Mouse (Mus musculus): Measurements from ENCODE around the gene Supt3. TPM values are rescaled to one million over a fixed set of nuclear protein-coding genes. Genes with fewer than 3 reads are reported as not detected.

The Supt3 gene
- polyA plus RNA-seq, 1 experiment from 2014 or later: 24.9 TPM

- Histone ChIP-seq H3K4me3 (no peak overlapping the region), H3K4me1 (peaks cover 40% of the 10 kb centered on the region), H3K27ac (no peak overlapping the region), H3K36me3 (no peaks in the 10 kb centered on the region), H3K27me3 (ENCODE audit: low read depth, poor library complexity, severe bottlenecking) (peaks cover 37% of the 10 kb centered on the region), H3K9me3 (replicated peaks) (no peaks in the 10 kb centered on the region)
- 92% methylated on average over 4 of the region's 4 CpGs for WGBS
- DNase-seq (ENCODE audit: low spot score): no peak
These were observed 300.0 kb downstream of the Supt3 start for GRCm38 (mm10) chr17:45076951-45077350.

GRCm38 (mm10) chr17:45077921-45078640, 301.1 kb downstream of the Supt3 start:
- Histone ChIP-seq H3K4me1 (peaks cover 37% of the 10 kb centered on the region), H3K27me3 (ENCODE audit: low read depth, poor library complexity, severe bottlenecking) (peaks cover 40% of the 10 kb centered on the region), H3K4me3 (no peak overlapping the region), H3K36me3 (no peaks in the 10 kb centered on the region), H3K9me3 (replicated peaks) (no peaks in the 10 kb centered on the region), H3K27ac (no peak overlapping the region)
- no peak for DNase-seq (ENCODE audit: low spot score)
- 78% methylated on average over 14 of the region's 14 CpGs for WGBS

DNA sequence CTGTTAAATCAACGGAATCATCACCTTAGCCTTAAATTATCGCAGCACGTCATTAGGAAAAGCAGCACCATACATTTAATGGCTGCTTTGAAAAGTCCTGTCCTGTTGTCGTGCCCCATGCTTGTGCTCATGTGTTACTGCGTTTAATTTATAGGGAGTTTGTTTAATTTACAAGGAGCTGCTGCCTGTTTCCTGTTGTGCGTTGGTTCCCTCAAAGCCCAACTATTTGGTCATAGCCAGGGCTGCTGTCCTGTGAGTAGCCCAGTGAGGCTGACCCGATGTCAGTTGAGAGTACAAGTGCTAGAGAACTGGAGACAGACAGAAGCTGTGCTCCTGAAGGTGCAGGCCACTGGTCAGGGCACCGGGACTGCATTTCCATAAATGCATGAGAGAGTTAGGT, 304.6 kb downstream of the Supt3 start:
- Histone ChIP-seq H3K27ac (no peak overlapping the region), H3K36me3 (no peaks in the 10 kb centered on the region)
- 45% methylated on average over 8 of the region's 8 CpGs for WGBS

GRCm38 (mm10) chr17:45081955-45082475, 305.1 kb downstream of the Supt3 start:
- 66% methylated on average over 8 of the region's 8 CpGs for WGBS

More for the DNA sequence above, 304.6 kb downstream of the Supt3 start:
- DNase-seq (ENCODE audit: low spot score): peak; percentile 47
- Histone ChIP-seq H3K4me3 (no peak overlapping the region), H3K9me3 (replicated peaks) (no peaks in the 10 kb centered on the region), H3K27me3 (ENCODE audit: low read depth, poor library complexity, severe bottlenecking) (peaks cover 47% of the 10 kb centered on the region), H3K4me1 (peaks cover 34% of the 10 kb centered on the region)

GRCm38 (mm10) chr17:45086361-45086760, 309.4 kb downstream of the Supt3 start:
- Histone ChIP-seq H3K4me1 (peaks cover 20% of the 10 kb centered on the region), H3K9me3 (replicated peaks) (no peaks in the 10 kb centered on the region), H3K27ac (no peak overlapping the region), H3K36me3 (no peaks in the 10 kb centered on the region), H3K4me3 (no peak overlapping the region), H3K27me3 (ENCODE audit: low read depth, poor library complexity, severe bottlenecking) (peaks cover 20% of the 10 kb centered on the region)
- WGBS: 93% methylated on average over 5 of the region's 5 CpGs
- no peak for DNase-seq (ENCODE audit: low spot score)

More at GRCm38 (mm10) chr17:45081955-45082475, 305.1 kb downstream of the Supt3 start:
- Histone ChIP-seq H3K4me1 (peaks cover 36% of the 10 kb centered on the region), H3K27ac (peak overlapping the region; percentile 2; the same call in 1 of the 2 replicates), H3K4me3 (no peak overlapping the region), H3K36me3 (no peaks in the 10 kb centered on the region), H3K9me3 (replicated peaks) (no peaks in the 10 kb centered on the region), H3K27me3 (ENCODE audit: low read depth, poor library complexity, severe bottlenecking) (peaks cover 47% of the 10 kb centered on the region)
- no peak for DNase-seq (ENCODE audit: low spot score)

DNA sequence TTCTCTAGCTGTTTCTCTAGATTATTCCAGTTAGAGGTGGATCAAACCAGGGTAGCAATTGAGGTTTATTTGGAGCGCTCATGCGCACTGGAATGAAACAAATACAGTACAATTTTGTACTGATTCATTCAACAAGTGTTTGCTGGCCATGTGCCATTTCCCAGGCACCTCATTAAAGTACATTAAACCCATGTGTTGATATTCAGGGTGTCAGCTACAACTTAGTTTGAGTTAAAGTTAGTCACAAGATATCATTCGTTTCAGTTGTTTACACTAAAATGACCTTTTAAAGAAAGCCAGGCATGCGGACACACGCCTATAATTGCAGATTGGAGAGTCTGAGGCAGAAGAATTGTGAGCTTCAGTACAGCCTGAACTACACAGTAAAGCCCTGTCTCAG, 310.1 kb downstream of the Supt3 start:
- no peaks in the 10 kb centered on the region for H3K9me3 ChIP-seq (replicated peaks)
- 77% methylated on average over 5 of the region's 5 CpGs for WGBS
- DNase-seq (ENCODE audit: low spot score): no peak
- no peak overlapping the region for H3K4me3 ChIP-seq
- peaks cover 13% of the 10 kb centered on the region for H3K4me1 ChIP-seq
- H3K36me3 ChIP-seq: no peaks in the 10 kb centered on the region
- H3K27me3 ChIP-seq (ENCODE audit: low read depth, poor library complexity, severe bottlenecking): peaks cover 20% of the 10 kb centered on the region
- no peak overlapping the region for H3K27ac ChIP-seq

GRCm38 (mm10) chr17:45101064-45101463, 324.1 kb downstream of the Supt3 start:
- Histone ChIP-seq H3K36me3 (no peaks in the 10 kb centered on the region), H3K9me3 (replicated peaks) (no peaks in the 10 kb centered on the region), H3K27me3 (ENCODE audit: low read depth, poor library complexity, severe bottlenecking) (no peaks in the 10 kb centered on the region), H3K27ac (no peak overlapping the region), H3K4me1 (no peaks in the 10 kb centered on the region), H3K4me3 (no peak overlapping the region)
- DNase-seq (ENCODE audit: low spot score): no peak
- 86% methylated on average over 7 of the region's 7 CpGs for WGBS

- Histone ChIP-seq H3K4me3 (no peak overlapping the region), H3K27me3 (ENCODE audit: low read depth, poor library complexity, severe bottlenecking) (no peaks in the 10 kb centered on the region), H3K27ac (no peak overlapping the region), H3K36me3 (no peaks in the 10 kb centered on the region), H3K9me3 (replicated peaks) (no peaks in the 10 kb centered on the region), H3K4me1 (peaks cover 23% of the 10 kb centered on the region)
- 73% methylated on average over 3 of the region's 3 CpGs for WGBS
- DNase-seq (ENCODE audit: low spot score): no peak
These were observed 338.4 kb downstream of the Supt3 start for GRCm38 (mm10) chr17:45115386-45115785.

DNA sequence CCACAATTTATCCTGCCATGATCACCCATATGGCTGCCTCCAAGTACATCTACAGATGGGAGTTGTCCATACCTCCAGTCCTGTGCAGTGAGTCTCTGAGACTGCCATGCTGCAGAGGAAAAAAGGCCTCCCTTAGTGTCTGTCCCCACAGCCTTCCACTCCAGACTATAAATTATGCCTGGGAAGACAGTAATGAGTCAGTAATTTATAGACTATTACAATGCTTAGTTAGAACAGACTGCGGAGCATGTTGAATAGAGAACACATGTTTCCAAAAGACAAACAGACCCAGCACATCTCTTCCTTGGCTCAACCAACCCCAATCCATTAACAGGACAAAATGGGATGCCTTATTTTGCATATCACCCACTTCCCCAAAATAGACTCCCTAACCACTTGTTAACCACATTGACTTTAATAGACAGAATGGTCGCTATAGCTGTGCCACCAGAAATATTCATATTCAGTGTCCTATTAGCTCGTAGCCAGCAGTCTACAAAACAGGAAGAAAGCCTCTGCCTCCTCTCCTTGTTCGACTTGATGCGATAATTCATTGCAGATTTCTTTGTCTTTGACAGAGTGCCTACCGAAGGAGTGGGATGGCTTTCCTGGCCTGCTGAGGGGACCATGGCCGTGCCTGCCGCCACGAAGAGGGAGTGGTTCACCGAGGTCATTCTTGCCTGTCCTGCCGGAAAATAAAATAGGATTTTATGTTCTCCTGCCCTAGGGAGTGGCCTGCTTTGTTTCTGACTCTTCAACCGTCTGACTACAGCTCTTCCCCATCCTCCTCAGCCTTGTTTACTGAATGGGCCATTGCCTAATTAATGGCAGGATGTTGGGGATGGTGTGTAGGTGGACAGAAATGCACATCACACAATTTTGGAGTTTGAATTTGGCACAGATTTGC, 341.9 kb downstream of the Supt3 start:
- H3K9me3 ChIP-seq (replicated peaks): no peaks in the 10 kb centered on the region
- H3K36me3 ChIP-seq: no peaks in the 10 kb centered on the region
- H3K27me3 ChIP-seq (ENCODE audit: low read depth, poor library complexity, severe bottlenecking): no peaks in the 10 kb centered on the region
- no peak for DNase-seq (ENCODE audit: low spot score)
- no peak overlapping the region; the same call in 1 of the 2 replicates for H3K27ac ChIP-seq
- H3K4me1 ChIP-seq: peaks cover 23% of the 10 kb centered on the region
- WGBS: 25% methylated on average over 12 of the region's 12 CpGs
- H3K4me3 ChIP-seq: no peak overlapping the region

- no peak for DNase-seq (ENCODE audit: low spot score)
- Histone ChIP-seq H3K4me3 (no peak overlapping the region), H3K27ac (0 out of 2 replicates have a peak overlapping the region, but pooled peaks have one; percentile 15), H3K27me3 (ENCODE audit: low read depth, poor library complexity, severe bottlenecking) (no peaks in the 10 kb centered on the region), H3K9me3 (replicated peaks) (no peaks in the 10 kb centered on the region), H3K36me3 (no peaks in the 10 kb centered on the region), H3K4me1 (peaks cover 23% of the 10 kb centered on the region)
- WGBS: 92% methylated on average over 18 of the region's 18 CpGs
These were observed 342.8 kb downstream of the Supt3 start for GRCm38 (mm10) chr17:45119609-45120201.

DNA sequence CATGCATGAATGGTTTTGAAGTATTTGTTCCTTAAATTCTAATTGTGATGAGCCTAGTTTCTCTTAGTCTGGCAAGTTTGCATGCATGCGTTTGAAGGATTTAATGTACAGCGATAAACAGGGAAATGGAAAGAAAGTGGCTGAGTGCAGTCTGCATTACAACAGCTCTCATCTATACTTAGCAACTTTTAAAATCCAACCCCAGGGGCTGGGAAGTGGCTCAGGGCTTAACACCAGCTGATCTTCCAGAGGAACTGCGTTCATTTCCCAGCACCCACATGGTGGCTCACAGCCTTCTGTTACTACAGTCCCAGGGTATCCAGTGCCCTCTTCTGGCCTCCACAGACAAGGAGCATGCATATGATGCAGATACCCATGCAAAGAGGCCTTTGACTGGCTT, 346.9 kb downstream of the Supt3 start:
- no peak for DNase-seq (ENCODE audit: low spot score)
- no peaks in the 10 kb centered on the region for H3K36me3 ChIP-seq
- 0 out of 2 replicates have a peak, but pooled peaks cover 6% of the 10 kb centered on the region for H3K27me3 ChIP-seq (ENCODE audit: low read depth, poor library complexity, severe bottlenecking)
- H3K9me3 ChIP-seq (replicated peaks): no peaks in the 10 kb centered on the region
- no peak overlapping the region for H3K27ac ChIP-seq
- no peak overlapping the region for H3K4me3 ChIP-seq
- H3K4me1 ChIP-seq: peaks cover 11% of the 10 kb centered on the region
- WGBS: 98% methylated on average over 3 of the region's 3 CpGs

DNA sequence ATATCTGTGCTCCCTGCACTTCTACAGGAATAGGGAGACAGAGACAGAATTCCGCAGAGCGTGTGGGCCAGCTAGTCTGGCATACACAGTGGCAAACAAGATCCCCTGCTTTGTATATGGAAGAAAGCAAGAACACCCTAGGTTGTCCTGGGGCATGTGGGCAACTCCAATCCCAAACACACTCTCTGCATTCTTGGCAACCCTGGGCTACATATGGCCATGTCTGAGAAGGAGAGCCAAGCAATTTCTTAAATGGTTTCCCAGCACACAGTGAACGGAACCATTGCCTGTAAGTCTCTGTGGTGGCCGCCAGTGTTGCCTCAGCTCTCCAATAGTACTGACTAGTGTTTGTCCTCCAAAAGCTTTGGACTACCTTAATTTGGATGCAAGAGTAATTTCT, 351.7 kb downstream of the Supt3 start:
- H3K9me3 ChIP-seq (replicated peaks): no peaks in the 10 kb centered on the region
- no peak overlapping the region for H3K27ac ChIP-seq
- no peak for DNase-seq (ENCODE audit: low spot score)
- no peak overlapping the region for H3K4me3 ChIP-seq
- no peaks in the 10 kb centered on the region for H3K36me3 ChIP-seq
- WGBS: 95% methylated on average over 4 of the region's 4 CpGs
- H3K4me1 ChIP-seq: peaks cover 5% of the 10 kb centered on the region; the same call in 1 of the 2 replicates
- 0 out of 2 replicates have a peak, but pooled peaks cover 6% of the 10 kb centered on the region for H3K27me3 ChIP-seq (ENCODE audit: low read depth, poor library complexity, severe bottlenecking)
